Mouse (Mus musculus): ENCODE measurements at regions not wholly inside any gene's neighbourhood (a gene's known extent, or its start where the extent isn't known, plus 50 kb on each side); places are given as distances from the start of the nearest gene placed in this dataset.

- DNase-seq (ENCODE audit: low read depth, low spot score), result no peak
Observed at GRCm38 (mm10) chr15:70920138-70920537, 2914.2 kb upstream of the Gm6569 start.

GRCm38 (mm10) chr15:70920862-70921261, 2913.5 kb upstream of the Gm6569 start:
- DNase-seq (ENCODE audit: low read depth, low spot score), result peak; percentile 52

All from ES-CJ7 (cell line).